Mouse (Mus musculus) liver, embryonic 14.5 days (tissue): ENCODE data around the gene Ldlrap1.

ENCODE experiments used
- CTCF ChIP-seq: IDR thresholded peaks from 2 replicates; pipeline ENCODE4 v1.5.1; 2016; ENCODE audit warnings: antibody characterized with exemption, low read depth, control low read depth
- EP300 ChIP-seq: IDR thresholded peaks from 2 replicates; pipeline ENCODE4 v1.6.1; 2016; ENCODE audit warnings: antibody characterized with exemption, low read depth

DNA sequence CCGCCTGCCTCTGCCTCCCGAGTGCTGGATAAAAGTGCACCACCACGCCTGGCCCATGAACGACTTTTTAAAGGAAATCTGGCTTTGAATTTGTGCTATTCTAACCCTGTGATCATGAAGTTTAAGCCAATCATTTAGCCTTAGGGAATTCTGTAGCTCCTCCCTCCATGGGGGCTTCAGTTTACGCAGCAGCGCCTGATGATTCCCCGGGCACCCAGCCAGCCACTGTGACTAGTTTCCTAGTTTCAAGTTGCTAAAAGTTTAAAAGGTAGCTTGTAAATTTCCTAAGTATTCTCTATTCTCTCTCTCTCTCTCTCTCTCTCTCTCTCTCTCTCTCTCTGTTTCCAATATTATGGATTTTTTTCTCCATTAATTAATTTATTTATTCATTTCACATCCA lies 8.4 kb upstream of the Ldlrap1 start:
- TF ChIP-seq CTCF (no peak), EP300 (no peak)
